Mouse (Mus musculus) layer of hippocampus, postnatal 14 days (tissue): Measurements from ENCODE around the gene Fam107b. TPM values are rescaled to one million over a fixed set of nuclear protein-coding genes. Genes with fewer than 3 reads are reported as not detected.
A peak's percentile ranks its signal among the peaks of the same experiment; 100 is the strongest.

Experiments
- DNase-seq, 2 experiments: peaks; one replicate each; pipeline ENCODE4 v3.0.0; 2021 to 2022; ENCODE audit warnings: low spot score in 2 of 2, mixed read lengths in 1 of 2
- total RNA-seq, 2 experiments: library from RNA; stranded (reverse); gene quantifications; 2 replicates each; pipeline ENCODE4 v1.2.3; 2021

Gene Fam107b
- total RNA-seq, 2 experiments from 2014 or later, result 24.5 to 26.5 TPM

DNA sequence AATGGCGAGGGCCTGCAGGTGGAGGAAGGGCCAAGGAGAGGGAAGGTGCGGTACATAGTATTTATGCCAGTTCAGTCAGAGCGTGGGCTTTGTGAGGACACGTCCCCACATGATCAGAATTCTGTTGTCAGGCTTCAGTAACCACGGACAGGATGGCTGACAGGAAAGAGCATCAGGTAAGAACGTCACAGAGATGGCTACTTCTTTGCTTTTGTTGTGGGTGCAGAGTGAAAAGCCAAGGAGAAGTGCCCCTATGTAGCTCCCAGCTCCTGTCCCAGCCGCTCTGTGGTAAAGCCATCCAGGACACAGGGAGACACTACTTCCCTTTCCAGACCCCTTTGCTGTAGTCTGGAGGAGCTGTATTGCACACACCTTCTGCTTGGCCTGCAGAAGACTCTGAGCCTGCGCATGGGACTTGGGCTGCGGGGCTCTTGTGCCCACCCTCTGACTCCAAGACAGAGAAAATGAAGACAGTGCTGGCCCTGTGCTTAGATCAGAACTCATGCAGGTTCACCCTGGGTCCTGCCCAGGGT, 199.6 kb downstream of the Fam107b start:
- no peak for DNase-seq

DNA sequence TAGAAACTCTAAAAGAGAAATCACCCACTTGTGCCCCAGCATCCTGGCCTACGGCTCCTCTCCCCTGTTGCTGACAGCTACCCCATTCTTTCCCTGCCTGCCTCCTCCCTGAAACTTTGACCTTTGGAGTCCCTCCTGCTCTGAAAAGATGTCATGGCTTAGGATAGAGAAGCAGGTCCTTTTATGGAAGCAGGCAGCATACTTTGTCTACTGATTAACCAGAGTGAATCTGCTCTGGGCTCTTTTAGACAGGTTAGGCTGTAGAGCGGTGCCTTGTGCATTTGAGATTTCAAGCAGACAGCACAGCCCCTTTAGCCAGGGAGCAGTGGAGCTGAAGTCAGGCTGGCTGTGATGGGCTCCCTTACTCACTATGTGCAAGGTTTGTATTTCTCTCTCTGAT, 200.1 kb downstream of the Fam107b start:
- no peak for DNase-seq

DNA sequence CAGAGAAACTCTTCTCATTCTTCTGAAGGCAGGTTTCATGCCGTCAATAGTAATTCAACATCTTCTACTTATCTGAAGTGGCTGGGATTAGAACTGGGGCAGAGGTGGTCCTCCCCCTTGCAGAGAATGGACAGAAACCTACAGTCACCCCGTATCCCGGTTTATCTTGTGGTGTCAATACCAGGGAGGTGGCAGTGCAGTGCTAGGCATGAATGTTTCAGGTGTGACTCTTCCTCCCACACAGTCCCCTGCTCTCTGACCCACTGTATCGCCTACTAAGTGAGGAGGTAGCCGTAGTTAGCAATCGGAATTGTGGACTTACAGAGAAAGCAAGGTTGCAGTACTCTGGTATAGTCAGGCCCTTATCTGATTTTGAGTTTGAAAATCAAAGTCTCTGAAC, 201.2 kb downstream of the Fam107b start:
- no peak for DNase-seq

DNA sequence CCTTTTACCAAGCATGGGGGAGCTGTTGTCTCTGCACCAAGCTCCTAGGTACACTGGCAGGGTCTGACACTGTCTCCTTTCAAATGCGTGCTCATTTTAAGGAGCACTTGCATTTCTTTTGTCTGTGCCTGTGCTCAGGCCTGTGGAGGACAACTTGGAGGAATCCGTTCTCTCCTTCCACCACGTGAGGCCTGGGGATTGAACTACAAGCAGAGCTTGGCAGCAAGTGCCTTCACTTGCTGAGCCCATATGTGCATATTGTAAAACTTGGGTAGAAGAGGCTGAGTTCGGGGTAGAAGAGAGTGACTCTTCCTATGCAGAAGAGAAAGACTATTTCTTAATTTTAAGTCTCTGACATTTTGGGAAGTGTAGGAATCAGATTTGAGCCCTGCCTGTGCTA, 202.8 kb downstream of the Fam107b start:
- DNase-seq, result no peak

DNA sequence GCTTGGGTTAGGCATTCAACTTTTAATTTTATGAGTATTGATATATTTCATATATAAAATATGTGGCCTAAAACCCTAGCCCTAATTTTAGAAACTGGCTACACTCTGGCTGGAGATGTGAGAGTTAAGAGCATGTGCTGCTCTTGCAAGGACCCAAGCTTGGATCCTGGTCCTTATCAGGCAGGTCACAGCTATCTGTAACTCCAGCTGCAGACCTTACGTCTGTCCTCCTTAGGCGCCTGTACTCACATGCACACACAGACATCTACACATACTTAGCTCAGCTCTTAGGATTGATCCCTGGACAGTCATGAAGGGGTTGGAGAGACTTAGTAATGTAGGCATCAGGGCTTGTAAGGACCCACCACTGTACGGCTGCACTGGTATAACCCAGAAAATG, 205.3 kb downstream of the Fam107b start:
- no peak for DNase-seq

DNA sequence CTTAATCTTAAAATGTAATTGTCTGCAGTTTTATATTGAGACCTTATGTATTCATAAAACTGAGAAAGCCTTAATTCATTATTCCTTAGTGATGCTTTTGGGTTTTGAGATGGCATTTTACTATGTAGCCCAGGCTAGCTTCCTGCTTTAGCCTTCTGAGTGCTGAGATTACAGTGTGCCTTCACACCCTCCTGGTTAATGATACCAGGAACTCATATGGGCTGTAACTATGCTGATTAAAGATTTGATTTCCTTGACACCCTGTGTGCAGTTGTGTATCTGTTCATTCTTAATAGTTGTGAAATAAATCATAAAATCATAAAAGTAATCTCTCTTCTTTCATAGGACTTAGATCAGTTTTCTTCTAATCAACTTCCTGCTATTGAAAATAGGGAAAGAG, 205.8 kb downstream of the Fam107b start:
- DNase-seq, result no peak

DNA sequence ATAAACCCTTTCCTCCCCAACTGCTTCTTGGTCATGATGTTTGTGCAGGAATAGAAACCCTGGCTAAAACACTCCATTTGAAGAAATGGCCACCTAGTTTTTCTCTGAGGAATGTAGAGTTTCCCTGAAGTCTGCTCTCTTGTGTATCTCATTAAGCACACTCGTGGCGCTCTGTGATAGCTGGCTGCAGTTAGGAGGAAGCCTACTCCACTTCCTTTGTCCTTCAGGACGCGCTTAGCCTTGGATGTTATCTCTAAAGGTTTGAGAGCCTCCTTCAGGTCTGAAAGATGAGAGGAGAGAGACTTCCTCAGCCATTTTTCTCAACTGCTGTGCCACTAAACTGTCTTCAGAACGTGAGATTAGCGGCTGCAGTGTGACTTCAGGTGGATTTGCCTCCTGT, 207.4 kb downstream of the Fam107b start:
- no peak for DNase-seq

DNA sequence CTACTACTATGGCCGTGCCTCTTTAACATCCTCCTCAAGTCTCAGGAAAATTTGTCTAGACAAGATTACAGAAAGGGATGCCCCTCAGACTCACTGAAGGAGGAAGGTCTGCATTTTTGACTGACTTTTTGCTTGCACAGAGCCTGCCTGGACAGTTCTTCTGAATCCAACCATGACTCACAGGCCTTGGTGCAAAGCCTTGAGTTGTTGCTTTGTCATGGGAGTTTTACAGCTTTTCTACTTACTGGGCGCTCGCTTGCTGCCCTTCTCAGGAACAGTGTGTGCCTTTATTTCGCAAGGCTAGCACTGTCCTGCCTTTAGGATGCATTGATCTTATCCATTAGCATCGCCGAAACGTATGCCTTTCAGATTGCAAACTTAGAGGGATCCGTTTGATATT, 215.3 kb downstream of the Fam107b start:
- no peak for DNase-seq

DNA sequence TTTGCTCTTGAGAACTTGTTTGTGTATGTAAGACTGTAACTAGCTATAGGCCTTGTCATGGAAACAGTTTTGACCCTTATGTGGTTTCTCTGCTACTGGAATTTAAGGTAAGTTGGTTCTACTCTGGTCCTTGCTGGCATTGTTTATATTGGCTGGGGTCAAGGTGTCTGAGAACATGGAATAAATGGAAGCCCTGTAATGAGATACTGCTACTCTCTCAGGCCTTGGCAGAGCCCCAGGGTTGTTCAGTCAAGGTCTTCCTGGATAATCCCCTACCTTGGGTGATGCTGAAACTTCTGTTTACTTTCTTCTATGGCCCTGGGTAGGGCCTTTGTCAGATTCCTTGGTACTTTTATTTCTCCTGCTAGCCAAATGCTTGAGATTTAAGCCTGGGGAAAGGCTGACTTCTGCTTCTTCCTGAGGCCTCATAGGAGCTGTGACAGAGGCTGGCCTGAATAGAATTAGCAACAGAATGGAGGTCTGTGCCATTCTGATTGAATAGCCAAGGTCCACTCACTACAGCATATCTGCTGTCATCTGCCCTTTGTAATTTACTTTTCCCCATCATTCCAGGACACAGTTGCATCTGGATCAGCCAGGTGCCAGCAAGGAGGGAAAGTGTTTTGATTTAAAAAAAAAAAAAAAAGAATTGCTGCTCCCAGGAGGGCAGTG, 217.6 kb downstream of the Fam107b start:
- DNase-seq, result no peak

DNA sequence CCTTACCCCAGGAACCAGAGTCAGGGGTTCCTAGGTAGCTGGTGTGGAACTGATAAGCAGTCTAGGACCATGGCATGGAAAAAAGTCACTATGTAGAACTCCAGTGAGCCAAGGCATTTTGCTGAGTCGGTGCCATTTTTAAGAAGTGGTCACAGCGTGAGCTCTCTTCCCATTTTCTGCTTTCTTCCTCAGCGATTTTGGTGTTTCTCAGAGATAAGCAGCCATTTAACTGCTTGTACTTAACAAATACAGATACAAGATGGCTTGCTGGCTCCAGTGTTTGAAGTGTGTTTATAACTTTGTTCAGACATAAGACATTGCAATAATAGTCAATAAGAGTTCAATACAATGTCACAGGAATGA, 218.1 kb downstream of the Fam107b start:
- no peak for DNase-seq

DNA sequence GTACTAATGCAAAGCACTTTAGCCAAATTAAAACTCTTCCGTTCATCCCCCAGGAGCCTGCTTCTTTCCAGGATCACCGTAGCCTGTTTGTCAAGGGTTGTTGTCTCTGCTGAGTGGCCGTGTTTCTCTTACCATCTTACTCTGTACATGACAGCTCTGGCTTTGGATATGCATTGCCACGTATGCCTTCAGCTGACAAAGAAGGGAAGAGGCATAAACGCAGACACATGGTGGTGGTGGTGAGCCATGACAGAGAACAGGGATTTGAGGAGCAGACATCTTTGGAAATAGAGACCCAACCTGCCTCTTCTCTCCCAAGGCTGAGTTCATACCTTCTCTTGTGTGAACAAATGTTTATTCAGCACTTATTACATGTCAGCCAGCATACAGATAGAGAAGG, 226.3 kb downstream of the Fam107b start:
- DNase-seq, result no peak

DNA sequence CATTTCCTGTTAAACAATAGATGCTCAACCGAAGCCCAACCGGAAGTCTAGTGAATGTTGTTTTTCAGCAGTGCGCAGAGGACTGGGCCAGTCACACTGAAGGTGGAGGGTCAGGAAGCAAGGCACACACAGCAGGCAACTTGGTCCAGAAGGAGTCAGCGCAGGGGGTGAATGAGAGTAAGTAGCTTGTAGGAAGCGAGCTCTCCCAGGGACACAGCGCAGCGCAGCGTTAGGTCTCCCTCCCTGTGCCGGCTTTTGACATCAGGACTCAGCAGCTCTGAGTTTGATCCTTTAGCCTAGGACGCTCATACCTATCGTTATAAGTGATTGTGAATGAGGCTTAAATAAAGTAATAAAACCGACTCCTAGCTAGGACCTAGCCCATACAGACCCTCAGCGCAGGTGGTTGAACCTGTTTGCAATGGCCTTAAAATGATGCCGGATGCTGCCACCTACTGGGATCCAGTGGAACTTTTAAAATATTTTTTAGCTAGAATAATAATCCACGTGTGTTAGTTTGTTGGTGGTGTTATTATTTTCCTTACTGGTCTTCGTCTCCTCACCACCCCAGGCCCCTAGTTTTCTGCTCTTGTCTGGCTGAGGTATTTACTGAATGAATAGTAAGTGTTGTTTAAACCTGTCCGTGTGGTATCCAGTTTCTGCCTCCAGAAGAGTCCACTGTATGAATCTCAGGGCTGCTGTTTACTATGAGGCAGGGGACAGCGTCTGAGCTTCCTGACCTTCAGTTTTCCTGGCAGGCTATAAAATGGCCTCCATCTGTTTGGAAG, 229.7 kb downstream of the Fam107b start:
- peak; percentile 24 to 58 for DNase-seq

DNA sequence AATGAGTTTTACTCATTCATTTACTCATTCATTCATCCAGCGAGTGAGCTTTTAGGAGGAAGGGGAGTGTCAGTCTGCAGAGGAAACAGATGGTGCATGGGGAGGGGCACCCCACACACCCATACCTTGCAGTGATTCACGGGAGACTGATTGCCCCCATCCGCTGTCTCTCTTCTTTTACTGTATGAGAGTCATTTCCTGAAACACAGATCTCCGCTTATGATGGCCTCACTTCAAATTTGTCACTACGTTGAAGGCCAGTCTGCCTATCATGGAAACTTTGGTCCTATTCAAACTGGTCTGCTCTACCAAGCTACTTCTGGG, 230.2 kb downstream of the Fam107b start:
- DNase-seq, result no peak

DNA sequence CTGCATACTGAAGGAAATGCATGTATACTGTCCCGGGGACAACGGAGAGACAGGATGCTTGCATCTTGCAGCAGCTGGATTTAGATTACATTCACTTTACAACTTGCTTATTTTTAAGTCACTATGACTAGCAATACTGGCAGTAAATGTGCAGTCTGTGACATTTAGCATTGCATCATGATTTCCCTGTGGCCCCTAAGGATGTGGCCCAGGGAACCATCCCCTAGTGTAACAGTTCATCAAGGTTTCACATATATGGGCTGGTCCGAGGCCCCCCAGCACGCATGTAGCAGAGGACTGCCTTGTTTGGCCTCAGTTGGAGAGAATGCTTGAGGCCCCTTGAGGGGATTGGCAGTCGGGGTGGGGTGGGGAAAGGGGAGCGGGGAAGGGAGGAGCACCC, 235.5 kb downstream of the Fam107b start:
- DNase-seq, result no peak

DNA sequence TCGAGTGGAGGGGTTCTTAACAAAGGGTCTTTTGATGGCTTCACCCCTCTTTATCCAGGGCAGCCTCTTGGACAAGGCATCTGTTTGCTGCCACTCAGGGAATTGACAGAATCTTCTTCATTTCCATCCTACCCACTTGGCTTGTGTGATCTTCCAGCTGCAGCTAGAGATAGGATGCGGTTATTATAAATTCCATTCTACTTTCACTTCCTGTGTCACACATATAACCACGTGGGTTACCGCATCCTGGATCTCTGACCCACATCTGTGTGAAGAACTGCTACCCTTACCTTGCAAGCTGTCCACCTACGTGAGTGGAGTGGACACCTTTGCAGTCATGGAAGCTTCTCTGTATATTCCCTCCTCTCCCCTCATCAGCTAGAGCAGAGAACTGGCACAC, 240.0 kb downstream of the Fam107b start:
- no peak for DNase-seq

DNA sequence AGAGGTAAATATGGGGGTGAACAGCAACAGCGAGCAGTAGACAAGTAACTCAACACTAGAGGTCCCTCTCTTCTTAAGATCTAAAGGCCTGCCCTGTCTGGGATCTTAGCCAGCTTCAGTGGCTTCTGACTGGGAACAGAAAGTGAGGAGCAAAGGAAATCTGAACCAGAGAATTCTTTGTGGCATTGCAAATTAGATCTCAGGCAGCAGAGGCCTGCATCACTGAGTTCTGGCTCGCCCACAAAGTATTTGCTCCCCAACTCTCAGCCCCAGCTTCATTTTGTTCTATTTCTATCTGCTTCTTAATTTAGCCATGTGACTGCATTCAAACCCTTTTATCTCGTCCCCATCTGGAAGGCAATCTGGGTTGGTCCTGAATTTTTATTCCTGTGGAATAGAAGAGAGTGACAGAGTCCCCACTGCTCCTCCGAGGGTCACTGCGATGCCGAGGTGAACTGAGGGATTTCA, 245.9 kb downstream of the Fam107b start:
- peak; percentile 58 to 89 for DNase-seq

DNA sequence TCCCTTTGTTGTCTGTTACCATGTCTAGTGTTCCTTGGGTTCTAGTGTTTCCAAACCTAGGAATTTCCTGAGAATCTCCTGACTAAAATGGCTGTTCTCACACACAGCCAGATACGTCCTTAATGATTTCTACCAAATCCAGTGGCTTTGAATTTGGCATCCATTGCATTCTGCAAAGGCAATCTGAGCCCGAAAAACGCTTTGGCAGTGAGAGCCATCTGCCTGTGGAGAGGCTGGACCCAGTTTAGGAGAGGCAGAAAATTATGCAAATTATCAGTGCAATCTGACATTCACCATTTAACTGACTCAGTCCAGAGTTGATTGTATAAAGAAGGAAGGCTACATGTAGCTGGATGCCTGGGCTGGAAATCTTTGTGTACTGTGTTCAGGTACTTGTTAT, 247.3 kb downstream of the Fam107b start:
- DNase-seq, result peak; percentile 22 to 50

DNA sequence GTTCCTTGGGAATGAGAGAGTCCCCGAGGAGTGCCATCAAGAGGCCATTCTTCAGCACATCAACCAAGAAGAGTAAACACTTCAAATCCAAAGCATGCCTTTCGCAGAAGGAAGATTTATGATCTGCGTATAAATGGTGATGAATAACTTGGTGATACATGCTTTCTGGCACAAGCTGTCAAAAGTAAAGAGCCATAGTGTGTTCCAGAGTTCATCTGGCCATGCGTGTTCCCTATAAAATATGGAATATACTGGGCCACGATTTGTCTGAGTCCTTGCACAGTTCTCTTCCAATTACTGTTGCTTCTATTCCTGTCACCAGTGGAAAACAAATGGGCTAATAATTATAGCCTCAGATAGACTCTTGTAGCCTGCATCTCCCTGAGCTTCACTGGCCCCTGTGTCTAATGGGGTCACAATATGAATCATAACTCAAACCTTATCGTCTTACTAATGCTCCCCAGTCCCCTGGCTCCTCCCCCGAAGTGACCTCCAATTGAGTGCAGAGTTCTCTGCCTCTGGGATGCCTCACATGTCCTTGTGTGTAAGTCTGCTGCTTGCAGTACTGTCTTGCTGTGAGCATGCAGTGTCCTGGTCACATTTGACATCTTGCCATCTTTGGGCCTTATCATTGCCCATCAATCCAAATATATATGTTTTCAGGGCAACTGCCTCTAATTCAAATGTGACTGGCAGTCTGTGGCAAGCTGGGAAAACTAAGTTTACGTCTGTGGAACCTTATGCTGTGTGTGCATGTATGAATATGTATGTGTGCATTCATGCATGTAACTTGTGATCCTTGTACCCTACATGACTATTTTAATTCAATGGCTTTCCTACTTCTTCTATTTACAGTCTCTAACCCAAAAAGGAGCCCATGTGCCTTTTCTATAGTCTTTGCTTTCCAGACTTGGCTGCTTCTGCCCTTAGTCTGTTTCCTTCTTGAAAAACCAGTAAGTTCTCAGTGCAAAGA, 252.5 kb downstream of the Fam107b start:
- DNase-seq, result no peak
